18 mouse cellular contexts compared by ENCODE assay signal in the genomic region with DNA sequence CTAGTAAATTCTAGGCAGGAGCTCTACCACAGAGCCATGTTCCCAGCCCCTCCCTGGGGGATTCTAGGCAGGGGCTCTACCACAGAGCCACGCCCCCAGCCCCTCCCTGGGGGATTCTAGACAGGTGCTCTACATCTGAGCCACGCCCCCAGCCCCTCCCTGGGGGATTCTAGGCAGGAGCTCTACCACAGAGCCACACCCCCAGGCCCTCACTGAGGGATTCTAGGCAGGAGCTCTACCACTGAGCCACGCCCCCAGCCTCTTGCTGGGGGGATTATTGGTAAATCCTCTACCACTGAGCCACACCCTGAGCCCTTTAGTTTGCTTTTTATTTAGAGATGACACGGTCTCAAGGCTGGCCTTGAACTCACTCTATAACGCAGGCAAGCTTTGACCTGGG. TPM values are rescaled to one million over a fixed set of nuclear protein-coding genes. Genes with fewer than 3 reads are reported as not detected.
DNase-seq lines count a peak whose midpoint lies in the region; ATAC-seq lines count a peak whose summit lies in the region.
"Not testable (repeated sequence)": the region's sequence is repeated elsewhere in the genome, so short reads cannot be mapped to it uniquely, and the experiment has no call there.
"Had no signal": no experiment of that assay in that cellular context is flagged by ENCODE, and none has a peak within 500 bp of the region (broad histone marks: within the 10 kb centered on the region; RNA-seq: fewer than 3 reads in every experiment).

No protein-coding gene starts in this region.

- H3K27me3 ChIP-seq in liver, embryonic 12.5 days (replicated peaks) = peaks cover 15% of the 10 kb centered on the region; the same call in 1 of the 2 replicates
- H3K27me3 ChIP-seq in liver, embryonic 16.5 days (ENCODE audit: control insufficient read depth, insufficient read depth, low read depth, low read length); splenic B cell, adult 2 months (ENCODE audit: control insufficient read depth, insufficient read depth, low read length, poor library complexity, severe bottlenecking): not testable (repeated sequence)

- not testable (repeated sequence) for H3K9me3 ChIP-seq in liver, embryonic 12.5 days (replicated peaks); liver, embryonic 16.5 days (replicated peaks; ENCODE audit: control insufficient read depth, low read length)

- H3K4me3 ChIP-seq in liver, embryonic 12.5 days = peak overlapping the region; percentile 79
- H3K4me3 ChIP-seq in liver, embryonic 16.5 days (ENCODE audit: low read depth, low read length) = peak overlapping the region; percentile 89

- H3K4me2 ChIP-seq in liver, embryonic 12.5 days = peak overlapping the region; percentile 96
- H3K4me2 ChIP-seq in liver, embryonic 16.5 days (ENCODE audit: low read depth, low read length) = peak overlapping the region; percentile 87

- H3K9ac ChIP-seq in liver, embryonic 12.5 days; liver, embryonic 16.5 days (ENCODE audit: low read depth, low read length): not testable (repeated sequence)

- WGBS in liver, embryonic 12.5 days (ENCODE audit: insufficient replicate concordance) = 76% methylated on average over 5 of the region's 5 CpGs
- WGBS in liver, embryonic 16.5 days (ENCODE audit: insufficient replicate concordance) = 71% methylated on average over 5 of the region's 5 CpGs

- DNase-seq in CD4-positive, CD25-positive, alpha-beta regulatory T cell, adult 2 months (ENCODE audit: low read depth, low spot score) = peak; percentile 17
- DNase-seq in R1 (ENCODE audit: low read depth, low spot score) = peak; percentile 92
- peak; percentile 72 for DNase-seq in heart, adult 11 months
- peak; percentile 24 for DNase-seq in splenic B cell, adult 2 months (ENCODE audit: low read depth, low spot score)
- DNase-seq in thymus, postnatal 4 days = peak; percentile 43

- H3K27ac ChIP-seq in liver, embryonic 12.5 days = peak overlapping the region; percentile 97; the same call in 1 of the 2 replicates
- not testable (repeated sequence) for H3K27ac ChIP-seq in liver, embryonic 16.5 days (ENCODE audit: low read length)

- ATAC-seq in liver, embryonic 12.5 days; liver, embryonic 16.5 days (ENCODE audit: low read depth): not testable (repeated sequence)

- peaks cover 27% of the 10 kb centered on the region for H3K4me1 ChIP-seq in liver, embryonic 12.5 days
- peaks cover 17% of the 10 kb centered on the region for H3K4me1 ChIP-seq in liver, embryonic 16.5 days (ENCODE audit: control insufficient read depth, low read depth, low read length)

- peaks cover 10% of the 10 kb centered on the region for H3K36me3 ChIP-seq in liver, embryonic 12.5 days
- H3K36me3 ChIP-seq in liver, embryonic 16.5 days (ENCODE audit: control insufficient read depth, insufficient read depth); splenic B cell, adult 2 months (ENCODE audit: control insufficient read depth, insufficient read depth, low read length, poor library complexity, severe bottlenecking): not testable (repeated sequence)

RNA-seq across cellular contexts. Expression of gene Mettl27, which starts 1.5 kb away (rescaled TPM):
- 8.5 and 9.8 TPM in 2 replicates for polyA plus RNA-seq in liver, embryonic 12.5 days (2016; fragmentation: Nextera tagmentation; extraction: Ambion mirVana)
- polyA plus RNA-seq in liver, embryonic 16.5 days (2015; fragmentation: Nextera tagmentation; extraction: Ambion mirVana) = 20.8 and 25.3 TPM in 2 replicates

RNA-seq across cellular contexts. Expression of gene Cldn4, which starts 13.0 kb away (rescaled TPM):
- polyA plus RNA-seq in liver, embryonic 12.5 days (2016; fragmentation: Nextera tagmentation; extraction: Ambion mirVana) = 0.28 and 0.49 TPM in 2 replicates
- polyA plus RNA-seq in liver, embryonic 16.5 days (2015; fragmentation: Nextera tagmentation; extraction: Ambion mirVana) = 0.28 and 0.71 TPM in 2 replicates
- polyA plus RNA-seq: forebrain, embryonic 15.5 days; hindbrain, embryonic 13.5 days; hindbrain, postnatal 0 days had no signal

RNA-seq across cellular contexts. Expression of gene Cldn13, which starts 18.4 kb away (rescaled TPM):
- polyA plus RNA-seq in liver, embryonic 12.5 days (2016; fragmentation: Nextera tagmentation; extraction: Ambion mirVana) = 208 TPM in 2 replicates
- 258 and 277 TPM in 2 replicates for polyA plus RNA-seq in liver, embryonic 16.5 days (2015; fragmentation: Nextera tagmentation; extraction: Ambion mirVana)
- polyA plus RNA-seq: C2C12; cerebellum, adult 2 months; embryonic facial prominence, embryonic 15.5 days; forebrain, embryonic 15.5 days; hindbrain, embryonic 13.5 days; hindbrain, postnatal 0 days; Patski had no signal

RNA-seq across cellular contexts. Expression of gene Tmem270, which starts 27.2 kb away (rescaled TPM):
- not detected in 2 replicates for polyA plus RNA-seq in liver, embryonic 12.5 days (2016; fragmentation: Nextera tagmentation; extraction: Ambion mirVana)
- polyA plus RNA-seq in liver, embryonic 16.5 days (2015; fragmentation: Nextera tagmentation; extraction: Ambion mirVana) = 0.09 and 0.12 TPM in 2 replicates
- polyA plus RNA-seq: C2C12; cerebellum, adult 2 months; embryonic facial prominence, embryonic 11.5 days; embryonic facial prominence, embryonic 15.5 days; forebrain, embryonic 11.5 days; forebrain, embryonic 15.5 days; heart, embryonic 10.5 days; heart, embryonic 15.5 days; hindbrain, embryonic 13.5 days; hindbrain, postnatal 0 days; Patski had no signal

RNA-seq across cellular contexts. Expression of gene Cldn3, which starts 52.3 kb away (rescaled TPM):
- 0.55 and 0.57 TPM in 2 replicates for polyA plus RNA-seq in liver, embryonic 12.5 days (2016; fragmentation: Nextera tagmentation; extraction: Ambion mirVana)
- polyA plus RNA-seq in liver, embryonic 16.5 days (2015; fragmentation: Nextera tagmentation; extraction: Ambion mirVana) = 2.6 and 4.7 TPM in 2 replicates
- polyA plus RNA-seq: C2C12, Patski had no signal

Comparison
In these comparisons a context has a peak if more than half of its experiments do, and no peak if none do; other contexts are left out.
1. DNase-seq: peak in every context shown above with its lines; median percentile 92 in R1; 72 in heart, adult 11 months; 43 in thymus, postnatal 4 days; 24 in splenic B cell, adult 2 months; 17 in CD4-positive, CD25-positive, alpha-beta regulatory T cell, adult 2 months.